Mouse (Mus musculus): ENCODE results near the gene Dcaf7.

DNA sequence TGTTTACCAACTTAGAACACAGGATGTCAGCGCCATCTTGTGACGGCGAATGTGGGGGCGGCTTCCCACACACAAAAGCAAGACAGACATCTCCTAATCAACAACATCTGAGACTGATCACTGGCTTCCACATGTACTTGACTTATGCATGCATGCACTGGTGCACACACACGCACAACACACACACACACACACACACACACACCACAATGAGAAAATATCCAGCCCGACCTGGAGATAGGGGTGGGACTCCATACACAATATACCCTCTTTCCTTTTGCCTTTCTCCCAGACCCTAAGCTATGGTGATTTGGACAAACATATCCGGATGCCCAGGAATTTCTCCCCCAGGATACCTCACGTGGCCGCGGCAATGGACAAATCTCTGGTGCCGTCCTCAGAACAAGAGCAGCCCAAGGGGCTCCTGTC, 3.2 kb upstream of the Dcaf7 start:
- TF ChIP-seq EP300 (IDR thresholded peaks at IDR 0.05; ENCODE audit: low read depth): no peak
- no peak for TF ChIP-seq CTCF (IDR thresholded peaks at IDR 0.05; ENCODE audit: low read depth)

Data from heart, postnatal 0 days (tissue).